In genomic region chr4:100524741-100525140, GRCm38 (mm10) we compare ENCODE assay signal across 19 mouse cellular contexts. TPM values are rescaled to one million over a fixed set of nuclear protein-coding genes. Genes with fewer than 3 reads are reported as not detected.
"Had no signal": no experiment of that assay in that cellular context is flagged by ENCODE, and none has a peak within 500 bp of the region (broad histone marks: within the 10 kb centered on the region; RNA-seq: fewer than 3 reads in every experiment).

No protein-coding gene starts in this region.

- DNase-seq: kidney, postnatal 25 days; lung, postnatal 14 days; retina, postnatal 1 day; right cerebral cortex, postnatal 4 days; spleen, adult 18-20 months; thymus, adult 2 months; thymus, postnatal 25 days had no signal

- H3K9me3 ChIP-seq: limb, embryonic 10.5 days; liver, embryonic 12.5 days; lung, embryonic 15.5 days; midbrain, embryonic 12.5 days; neural tube, embryonic 13.5 days; stomach, embryonic 15.5 days had no signal

- ATAC-seq: liver, embryonic 12.5 days; midbrain, embryonic 16.5 days had no signal

- H3K9ac ChIP-seq: liver, embryonic 12.5 days; lung, embryonic 15.5 days; midbrain, embryonic 12.5 days; neural tube, embryonic 13.5 days; stomach, embryonic 15.5 days had no signal

- H3K27me3 ChIP-seq: lung, embryonic 15.5 days; stomach, embryonic 15.5 days had no signal

- H3K27ac ChIP-seq: left cerebral cortex, adult 2 months; limb, embryonic 10.5 days; liver, embryonic 12.5 days; lung, embryonic 15.5 days; macrophage; midbrain, embryonic 12.5 days; neural tube, embryonic 13.5 days; stomach, embryonic 15.5 days had no signal

- H3K36me3 ChIP-seq: limb, embryonic 10.5 days; liver, embryonic 12.5 days; lung, embryonic 15.5 days; midbrain, embryonic 12.5 days; neural tube, embryonic 13.5 days; stomach, embryonic 15.5 days had no signal

- H3K4me2 ChIP-seq: liver, embryonic 12.5 days; lung, embryonic 15.5 days; midbrain, embryonic 12.5 days; neural tube, embryonic 13.5 days; stomach, embryonic 15.5 days had no signal

- H3K4me1 ChIP-seq: liver, embryonic 12.5 days had no signal

- H3K4me3 ChIP-seq: left cerebral cortex, adult 2 months; limb, embryonic 10.5 days; liver, embryonic 12.5 days; lung, embryonic 15.5 days; midbrain, embryonic 12.5 days; neural tube, embryonic 13.5 days; stomach, embryonic 15.5 days had no signal

RNA-seq across cellular contexts. Expression of gene Ube2u, which starts 46.1 kb away (rescaled TPM):
- total RNA-seq: layer of hippocampus, postnatal 25 days; left cerebral cortex, adult 2 months; left cerebral cortex, postnatal 14 days; megakaryocyte-erythroid progenitor cell, adult 5-6 weeks had no signal
- polyA plus RNA-seq: macrophage; thymus, adult 2 months had no signal
